Mouse (Mus musculus): ENCODE measurements at regions not wholly inside any gene's neighbourhood (a gene's known extent, or its start where the extent isn't known, plus 50 kb on each side); places are given as distances from the start of the nearest gene placed in this dataset.

GRCm38 (mm10) chr10:66150966-66151365 lies 945.0 kb upstream of the Jmjd1c start:
- TF ChIP-seq ZC3H11A (IDR thresholded peaks at IDR 0.05; ENCODE audit: borderline replicate concordance, low read depth, low read length) (no peak), ZNF384 (IDR thresholded peaks at IDR 0.05; ENCODE audit: low read depth, low read length) (no peak)
